Mouse (Mus musculus): ENCODE results near the gene Plagl2. TPM values are rescaled to one million over a fixed set of nuclear protein-coding genes. Genes with fewer than 3 reads are reported as not detected.
"Not testable (repeated sequence)": the region's sequence is repeated elsewhere in the genome, so short reads cannot be mapped to it uniquely, and the experiment has no call there.

Gene Plagl2
- total RNA-seq (2021) = 1 to 10 TPM; 2.5 to 2.8 TPM
- long read RNA-seq, experiment 1 = 0 reads
- long read RNA-seq, experiment 2, partial matches to known transcripts = 0 of 1 reads
- long read RNA-seq, experiment 2, other reads (novel, unspliced or antisense) = 1 of 1 reads

DNA sequence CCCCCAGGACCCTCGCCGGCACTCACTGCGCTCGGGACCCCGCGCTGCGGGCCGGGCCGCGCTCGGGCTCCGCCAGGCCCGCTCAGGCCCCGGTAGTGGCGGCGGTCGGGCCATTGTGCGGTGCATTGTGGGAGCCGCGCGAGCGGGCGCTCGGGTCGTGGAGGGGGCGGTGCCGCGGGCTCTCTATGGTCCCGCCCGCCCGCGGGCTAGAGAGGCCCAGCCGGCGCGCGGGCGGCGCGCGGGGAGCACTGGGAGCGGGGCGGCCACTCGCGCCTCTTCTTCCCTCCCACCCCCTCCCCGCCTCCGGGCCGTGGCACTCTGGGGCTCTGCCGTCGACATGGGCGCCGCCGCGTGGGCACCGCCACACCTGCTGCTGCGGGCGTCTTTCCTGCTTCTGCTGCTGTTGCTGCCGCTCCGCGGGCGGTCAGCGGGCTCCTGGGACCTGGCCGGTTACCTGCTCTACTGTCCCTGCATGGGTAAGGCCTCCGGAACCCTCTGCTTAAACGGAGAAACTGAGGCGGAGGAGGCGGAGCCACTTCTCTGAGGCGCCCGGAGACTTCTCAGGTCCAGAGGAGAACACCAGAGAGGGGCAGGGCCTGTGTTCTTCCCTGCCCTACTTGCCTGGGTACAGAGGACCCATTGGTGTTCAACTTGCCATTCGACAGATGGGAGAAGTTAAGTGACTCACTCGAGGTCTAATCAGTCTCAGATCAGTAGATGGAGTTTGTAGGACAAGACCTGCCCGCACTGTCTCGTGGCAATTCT, at the start of gene Plagl2, which contains the start of gene Pofut1:
Plagl2 (minus strand) TSS at position 177 of the 765 bp plus-strand sequence.
Pofut1 (plus strand) TSS at position 284 of the 765 bp plus-strand sequence.
- intact Hi-C loops (cut with DNase I) = loop anchor here (5.0 kb wide), 3 partner anchors 51 to 106 kb away; partner anchors contain the start of genes Asxl1, Kif3b and Tm9sf4
- H3K4me3 ChIP-seq = peak within 1 kb of the TSS; percentile 99
- TF ChIP-seq CTCF (IDR thresholded peaks at IDR 0.05) = peak; percentile 48; the same call in 1 of the 2 replicates
- H3K27ac ChIP-seq = peak within 1 kb of the TSS; percentile 93
- peak; percentile 96 for DNase-seq

DNA sequence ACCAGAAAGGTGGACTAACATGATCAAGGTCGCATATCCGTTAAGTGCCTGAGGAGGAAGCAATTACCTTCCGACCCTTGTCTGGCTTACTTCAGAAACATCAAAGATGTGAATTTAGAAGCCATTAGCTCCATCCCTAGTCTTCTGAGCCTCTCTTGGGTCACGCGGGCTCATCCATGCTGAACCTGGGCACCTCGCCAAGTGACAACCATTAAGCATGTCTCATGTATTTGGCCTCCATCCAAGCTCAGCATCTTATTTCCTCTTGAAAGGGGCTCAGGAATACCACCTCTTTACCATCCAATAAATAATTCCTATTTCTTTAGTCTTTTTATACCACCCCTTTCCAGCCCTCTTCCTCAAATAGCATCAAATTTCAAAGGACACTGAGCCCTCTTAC, 46.6 kb upstream of the Plagl2 start:
- TF ChIP-seq CTCF (IDR thresholded peaks at IDR 0.05) = no peak
- intact Hi-C loops (cut with DNase I) = no loop called here
- Histone ChIP-seq H3K27ac (no peak overlapping the region), H3K4me3 (no peak overlapping the region)
- no peak for DNase-seq

GRCm38 (mm10) chr2:153286524-153286923, 45.3 kb upstream of the Plagl2 start:
- no peak for DNase-seq
- Histone ChIP-seq H3K27ac (no peak overlapping the region), H3K4me3 (no peak overlapping the region)
- TF ChIP-seq CTCF (IDR thresholded peaks at IDR 0.05) = no peak
- intact Hi-C loops (cut with DNase I) = no loop called here

DNA sequence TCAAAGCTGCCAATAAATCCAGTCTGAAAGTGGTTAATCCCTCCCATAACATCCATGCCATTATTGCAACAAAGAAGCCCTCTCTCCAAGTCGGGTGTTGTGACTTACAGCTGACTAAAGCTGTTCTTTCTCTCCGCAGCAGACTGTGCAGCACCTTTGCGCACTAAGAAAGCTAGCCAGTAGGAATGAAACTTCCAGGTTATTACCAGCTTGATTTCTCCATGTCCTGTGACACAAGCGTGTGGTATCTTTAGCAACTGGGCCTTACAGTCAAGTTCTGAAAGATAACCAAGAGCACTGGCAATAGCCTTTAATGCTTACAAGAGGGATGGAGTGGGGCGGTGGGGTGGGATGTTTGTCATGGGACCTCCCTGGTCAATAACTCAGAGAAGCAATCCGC, 42.7 kb upstream of the Plagl2 start:
- intact Hi-C loops (cut with DNase I) = no loop called here
- DNase-seq = no peak
- Histone ChIP-seq H3K27ac (no peak overlapping the region), H3K4me3 (no peak overlapping the region)
- TF ChIP-seq CTCF (IDR thresholded peaks at IDR 0.05) = no peak

DNA sequence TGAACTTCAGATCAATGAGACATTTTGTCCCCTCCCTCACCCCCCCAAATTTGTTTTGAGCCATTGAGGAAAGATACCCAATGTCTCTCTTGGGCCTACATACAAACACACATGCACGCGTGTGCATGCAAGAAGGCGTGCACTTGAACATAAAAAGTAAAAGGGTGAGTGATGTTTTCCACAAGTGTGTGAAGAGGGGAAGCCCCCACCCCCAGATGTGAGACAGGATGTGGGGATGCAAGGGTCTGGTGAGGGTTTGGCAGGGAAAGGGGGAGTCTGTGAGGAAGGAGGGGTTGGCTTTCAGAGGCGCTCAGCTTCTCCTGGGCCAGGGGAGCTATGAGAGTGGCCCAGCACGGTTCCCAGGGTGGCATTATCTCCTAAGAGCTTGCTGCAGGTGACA, 37.1 kb upstream of the Plagl2 start:
- TF ChIP-seq CTCF (IDR thresholded peaks at IDR 0.05) = no peak
- intact Hi-C loops (cut with DNase I) = no loop called here
- H3K27ac ChIP-seq = no peak overlapping the region

GRCm38 (mm10) chr2:153276846-153277245, 35.6 kb upstream of the Plagl2 start:
- TF ChIP-seq CTCF (IDR thresholded peaks at IDR 0.05) = peak; percentile 26; the same call in 1 of the 2 replicates
- intact Hi-C loops (cut with DNase I); DNase-seq; H3K27ac ChIP-seq; H3K4me3 ChIP-seq: not testable (repeated sequence)

More for the DNA sequence above, 37.1 kb upstream of the Plagl2 start:
- H3K4me3 ChIP-seq = no peak overlapping the region
- DNase-seq = no peak

DNA sequence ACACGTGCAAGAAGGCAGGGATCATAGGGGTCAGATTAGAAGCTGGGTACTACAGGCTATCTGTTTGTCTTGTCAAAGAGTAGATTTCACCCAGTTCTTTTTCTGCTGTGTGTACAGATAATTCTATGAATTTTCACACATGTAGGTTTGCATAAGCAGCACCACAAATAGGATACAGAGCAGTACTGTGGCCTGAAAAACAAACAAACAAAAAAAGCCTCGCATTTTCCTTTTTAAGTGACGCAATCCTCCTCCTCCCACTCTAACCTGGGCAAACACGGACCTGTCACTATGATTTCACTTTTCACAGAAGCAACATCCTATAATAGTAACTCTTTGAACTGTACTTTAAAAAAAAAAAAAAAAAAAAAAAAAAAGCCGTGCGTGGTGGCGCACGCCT, 35.2 kb upstream of the Plagl2 start:
- H3K4me3 ChIP-seq = no peak overlapping the region
- intact Hi-C loops (cut with DNase I) = no loop called here
- no peak for DNase-seq
- no peak for TF ChIP-seq CTCF (IDR thresholded peaks at IDR 0.05)
- H3K27ac ChIP-seq = no peak overlapping the region

DNA sequence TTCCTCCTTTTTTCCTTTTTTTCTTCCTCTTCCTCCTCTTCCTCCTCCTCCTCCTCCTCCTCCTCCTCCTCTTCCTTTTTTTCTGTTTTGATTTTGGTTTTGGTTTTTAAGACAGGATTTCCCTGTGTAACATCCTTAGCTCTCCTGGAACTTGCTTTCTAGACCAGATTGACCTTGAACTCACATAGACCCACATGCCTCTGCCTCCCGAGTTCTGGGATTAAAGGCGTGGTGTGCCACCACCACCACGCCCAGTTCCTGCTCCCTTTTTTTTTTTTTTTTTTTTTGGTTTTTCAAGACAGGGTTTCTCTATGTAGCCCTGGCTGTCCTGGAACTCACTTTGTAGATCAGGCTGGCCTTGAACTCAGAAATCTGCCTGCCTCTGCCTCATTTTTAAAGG, 34.4 kb upstream of the Plagl2 start:
- H3K27ac ChIP-seq; intact Hi-C loops (cut with DNase I); H3K4me3 ChIP-seq: not testable (repeated sequence)

GRCm38 (mm10) chr2:153274919-153275247, 33.7 kb upstream of the Plagl2 start:
- H3K27ac ChIP-seq = no peak overlapping the region
- no peak overlapping the region for H3K4me3 ChIP-seq
- TF ChIP-seq CTCF (IDR thresholded peaks at IDR 0.05) = no peak
- DNase-seq = no peak
- intact Hi-C loops (cut with DNase I) = no loop called here

More for the DNA sequence above, 34.4 kb upstream of the Plagl2 start:
- DNase-seq = not testable (repeated sequence)

DNA sequence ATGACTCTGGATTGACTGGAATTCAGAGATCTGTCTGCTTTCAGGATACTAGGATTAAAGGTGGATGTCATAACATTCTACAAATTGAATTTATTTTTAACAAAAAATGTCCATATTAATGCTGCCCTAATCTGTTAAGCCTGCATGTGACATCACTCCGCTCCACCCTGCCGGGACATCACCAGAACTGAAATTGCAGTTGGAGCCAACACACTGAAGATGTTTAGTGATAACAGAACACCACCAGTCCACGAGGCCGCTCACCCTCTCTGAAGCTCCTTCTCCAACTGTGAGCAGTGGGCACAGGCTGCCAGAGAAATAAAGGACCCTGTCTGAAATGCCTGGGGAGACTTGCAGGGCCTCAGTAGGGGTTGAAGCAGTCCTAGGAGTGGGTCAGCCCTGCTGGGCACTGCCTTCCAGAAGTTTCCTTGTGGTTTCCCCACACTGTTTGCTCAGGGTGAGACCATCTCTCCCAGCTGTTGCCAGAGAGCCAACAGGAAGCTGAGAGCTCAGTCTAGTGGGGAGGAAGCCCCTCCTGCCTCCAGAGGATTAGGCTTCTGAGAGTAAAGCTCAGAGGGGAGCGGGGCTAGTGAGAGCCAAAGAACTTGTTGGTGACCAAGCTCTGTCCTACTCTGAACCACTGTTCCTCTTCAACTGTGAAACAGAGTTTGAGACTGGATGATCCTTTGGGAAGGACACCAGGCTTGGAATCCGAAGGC, 33.1 kb upstream of the Plagl2 start:
- intact Hi-C loops (cut with DNase I); H3K27ac ChIP-seq; H3K4me3 ChIP-seq; DNase-seq: not testable (repeated sequence)

DNA sequence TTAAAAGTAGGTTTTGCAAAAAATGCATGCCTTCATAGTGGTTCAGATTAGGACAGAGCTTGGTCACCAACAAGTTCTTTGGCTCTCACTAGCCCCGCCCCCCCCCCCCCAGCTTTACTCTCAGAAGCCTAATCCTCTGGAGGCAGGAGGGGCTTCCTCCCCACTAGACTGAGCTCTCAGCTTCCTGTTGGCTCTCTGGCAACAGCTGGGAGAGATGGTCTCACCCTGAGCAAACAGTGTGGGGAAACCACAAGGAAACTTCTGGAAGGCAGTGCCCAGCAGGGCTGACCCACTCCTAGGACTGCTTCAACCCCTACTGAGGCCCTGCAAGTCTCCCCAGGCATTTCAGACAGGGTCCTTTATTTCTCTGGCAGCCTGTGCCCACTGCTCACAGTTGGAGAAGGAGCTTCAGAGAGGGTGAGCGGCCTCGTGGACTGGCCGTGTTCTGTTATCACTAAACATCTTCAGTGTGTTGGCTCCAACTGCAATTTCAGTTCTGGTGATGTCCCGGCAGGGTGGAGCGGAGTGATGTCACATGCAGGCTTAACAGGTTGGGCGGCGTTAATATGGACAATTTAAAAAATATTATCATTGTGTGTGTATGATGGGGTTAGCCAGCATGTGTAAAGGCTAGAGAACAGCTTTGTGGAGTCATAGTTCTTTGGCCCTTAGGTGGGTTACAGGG, 29.1 kb upstream of the Plagl2 start:
- intact Hi-C loops (cut with DNase I) = not testable (repeated sequence)

DNA sequence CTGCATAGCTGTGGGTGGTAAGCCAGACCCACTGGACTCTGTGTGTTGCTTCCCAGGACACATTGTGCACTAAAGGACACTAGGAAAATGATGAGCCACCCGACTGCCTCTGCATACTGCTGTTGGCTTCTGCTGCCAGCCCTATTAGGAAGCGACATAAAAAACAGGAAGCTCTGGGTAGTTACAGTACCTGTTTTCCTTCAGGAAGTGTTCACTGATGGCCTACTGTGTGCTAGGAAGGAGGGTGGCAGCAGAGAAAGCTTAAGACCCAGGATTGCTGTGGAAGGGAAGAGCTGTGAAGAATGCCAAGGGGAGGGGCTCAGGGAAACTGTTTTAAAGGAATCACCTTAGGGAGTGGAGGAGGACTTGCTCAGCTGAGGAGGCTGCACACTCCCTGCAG, 26.1 kb upstream of the Plagl2 start:
- no peak for TF ChIP-seq CTCF (IDR thresholded peaks at IDR 0.05)
- DNase-seq = no peak

More for the DNA sequence above, 29.1 kb upstream of the Plagl2 start:
- not testable (repeated sequence) for H3K4me3 ChIP-seq, DNase-seq, H3K27ac ChIP-seq

DNA sequence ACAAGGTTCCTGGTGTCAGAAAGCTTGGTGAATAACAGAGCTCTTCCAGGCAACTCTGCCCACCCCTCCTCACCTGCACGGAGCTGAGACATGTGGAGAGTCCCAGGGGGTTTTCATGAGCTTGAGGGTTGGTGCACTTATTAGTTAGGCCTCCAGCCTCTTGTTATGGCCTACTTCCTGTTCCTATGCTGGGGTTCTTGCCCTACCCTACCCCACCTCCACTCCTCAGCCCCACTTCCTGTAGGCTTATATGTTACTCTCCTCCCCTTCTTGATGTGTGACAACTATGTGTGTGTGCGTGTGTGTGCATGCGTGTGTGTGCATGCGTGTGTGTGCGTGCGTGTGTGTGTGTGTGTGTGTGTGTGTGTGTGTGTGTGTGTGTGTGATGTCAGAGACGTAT, 21.8 kb upstream of the Plagl2 start:
- no peak for TF ChIP-seq CTCF (IDR thresholded peaks at IDR 0.05)
- intact Hi-C loops (cut with DNase I) = no loop called here
- DNase-seq = no peak
- Histone ChIP-seq H3K4me3 (no peak overlapping the region), H3K27ac (no peak overlapping the region)

More for the DNA sequence above, 26.1 kb upstream of the Plagl2 start:
- intact Hi-C loops (cut with DNase I) = no loop called here
- Histone ChIP-seq H3K4me3 (no peak overlapping the region), H3K27ac (no peak overlapping the region)

Measured in gastrocnemius, adult 2 months (tissue).